Mouse (Mus musculus) cerebellum, adult 2 months (tissue): ENCODE measurements around the gene Car5b.

ENCODE experiments used
- CTCF ChIP-seq: fragments of 200-500 bp; IDR thresholded peaks from 2 replicates; pipeline ENCODE4 v1.5.1; 2011; ENCODE audit warnings: low read depth, mild to moderate bottlenecking, control low read depth, low read length, moderate library complexity, borderline replicate concordance; ENCODE audit not compliant: insufficient read depth
- POLR2A ChIP-seq: fragments of 200-500 bp; IDR thresholded peaks from 2 replicates; pipeline ENCODE4 v1.6.1; 2011; ENCODE audit warnings: low read length, control low read depth, borderline replicate concordance; ENCODE audit not compliant: insufficient read depth

GRCm38 (mm10) chrX:164014956-164015355 is 12.8 kb downstream of the Car5b start:
- TF ChIP-seq CTCF (no peak), POLR2A (no peak)
